Comparison of ENCODE assay signal across 20 mouse cellular contexts in genomic region chr17:23819235-23819634, GRCm38 (mm10). TPM values are rescaled to one million over a fixed set of nuclear protein-coding genes. Genes with fewer than 3 reads are reported as not detected.
"Had no signal": no experiment of that assay in that cellular context is flagged by ENCODE, and none has a peak within 500 bp of the region (broad histone marks: within the 10 kb centered on the region; RNA-seq: fewer than 3 reads in every experiment).

No protein-coding gene starts in this region.

- H3K27me3 ChIP-seq: lung, embryonic 15.5 days; megakaryocyte, embryonic 14.5 days; midbrain, embryonic 13.5 days; midbrain, embryonic 15.5 days; neural tube, embryonic 12.5 days had no signal

- H3K27ac ChIP-seq: lung, embryonic 15.5 days; macrophage; midbrain, embryonic 13.5 days; midbrain, embryonic 15.5 days; neural tube, embryonic 12.5 days had no signal

- H3K4me3 ChIP-seq: lung, embryonic 15.5 days; megakaryocyte, embryonic 14.5 days; midbrain, embryonic 13.5 days; midbrain, embryonic 15.5 days; neural tube, embryonic 12.5 days had no signal

- H3K4me1 ChIP-seq: lung, embryonic 15.5 days; midbrain, embryonic 13.5 days; midbrain, embryonic 15.5 days; neural tube, embryonic 12.5 days had no signal

- DNase-seq: liver, postnatal 0 days; lung, adult 2 months; lung, postnatal 14 days; lung, postnatal 36 days; right cerebral cortex, postnatal 14 days; spleen, adult 18-20 months; thymus, adult 18-20 months; thymus, postnatal 14 days; thymus, postnatal 36 days had no signal

RNA-seq across cellular contexts. Expression of gene Prss33, which starts 16.6 kb away (rescaled TPM):
- polyA plus RNA-seq: liver, postnatal 0 days; lung, adult 2 months; lung, postnatal 0 days; macrophage; midbrain, postnatal 0 days; neural tube, embryonic 12.5 days; neural tube, embryonic 14.5 days; stomach, embryonic 14.5 days had no signal

RNA-seq across cellular contexts. Expression of gene Prss32, which starts 24.4 kb away (rescaled TPM):
- polyA plus RNA-seq: liver, postnatal 0 days; lung, adult 2 months; lung, embryonic 15.5 days; lung, postnatal 0 days; macrophage; midbrain, embryonic 11.5 days; midbrain, embryonic 13.5 days; midbrain, embryonic 15.5 days; neural tube, embryonic 12.5 days; neural tube, embryonic 14.5 days had no signal

RNA-seq across cellular contexts. Expression of gene Prss41, which starts 24.7 kb away (rescaled TPM):
- polyA plus RNA-seq: macrophage had no signal
